Mouse (Mus musculus) small intestine, adult 2 months (tissue): Measurements from ENCODE around the gene Dok4.

Experiments
- CTCF ChIP-seq: fragments of 200-500 bp; IDR thresholded peaks from 2 replicates; pipeline ENCODE4 v1.5.1; 2012; ENCODE audit warnings: low read depth, mild to moderate bottlenecking, control low read depth, inconsistent platforms, low read length, moderate library complexity, mixed read lengths; ENCODE audit not compliant: insufficient replicate concordance, insufficient read length; ENCODE audit errors: extremely low read depth
- POLR2A ChIP-seq: fragments of 200-500 bp; IDR thresholded peaks from 2 replicates; pipeline ENCODE4 v1.6.1; 2012; ENCODE audit warnings: low read depth, mild to moderate bottlenecking, control low read depth, inconsistent platforms, low read length, moderate library complexity

DNA sequence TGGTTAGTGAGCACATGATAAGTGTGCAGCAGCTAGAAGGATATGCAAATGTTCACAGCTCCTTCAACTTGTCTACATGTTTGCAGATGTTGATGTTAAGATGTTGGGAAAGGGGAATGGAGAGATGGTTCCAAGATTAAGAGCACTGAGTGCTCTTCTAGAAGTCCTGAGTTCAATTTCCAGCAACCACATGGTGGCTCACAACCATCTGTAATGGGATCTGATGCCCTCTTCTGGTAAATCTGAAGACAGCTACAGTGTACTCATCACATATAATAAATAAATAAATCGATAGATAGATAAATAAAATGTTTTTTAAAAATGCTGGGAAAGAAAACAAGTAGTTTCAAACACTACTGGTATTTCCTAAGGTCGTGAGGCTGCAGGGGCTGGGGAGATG, 34.9 kb downstream of the Dok4 start:
- no peak for TF ChIP-seq POLR2A
- no peak for TF ChIP-seq CTCF
